Mouse (Mus musculus) testis, adult 2 months (tissue): ENCODE measurements around the gene Prkci. TPM values are rescaled to one million over a fixed set of nuclear protein-coding genes. Genes with fewer than 3 reads are reported as not detected.

Experiments
- H3K27ac ChIP-seq: fragments of 200-500 bp; 2 replicates; pipeline ENCODE4 v1.5.1; 2012; ENCODE audit warnings: low read depth, low read length; ENCODE audit not compliant: control insufficient read depth, insufficient read depth
- H3K27me3 ChIP-seq: fragments of 200-500 bp; 2 replicates; pipeline ENCODE4 v1.6.1; 2012; ENCODE audit warnings: mild to moderate bottlenecking, low read length, moderate library complexity; ENCODE audit not compliant: control insufficient read depth, insufficient read depth
- H3K36me3 ChIP-seq: fragments of 200-500 bp; 2 replicates; pipeline ENCODE4 v1.6.1; 2012; ENCODE audit warnings: mild to moderate bottlenecking, low read length; ENCODE audit not compliant: control insufficient read depth, insufficient read depth
- H3K4me1 ChIP-seq: fragments of 200-500 bp; 2 replicates; pipeline ENCODE4 v1.6.1; 2012; ENCODE audit warnings: low read length; ENCODE audit not compliant: control insufficient read depth, insufficient read depth
- H3K4me3 ChIP-seq: fragments of 200-500 bp; 2 replicates; pipeline ENCODE4 v1.5.1; 2012; ENCODE audit warnings: low read depth, mild to moderate bottlenecking, low read length, moderate library complexity, mixed read lengths; ENCODE audit not compliant: control insufficient read depth
- CTCF ChIP-seq: fragments of 200-500 bp; IDR thresholded peaks from 2 replicates; pipeline ENCODE4 v1.5.1; 2012; ENCODE audit warnings: low read depth, mild to moderate bottlenecking, inconsistent platforms, low read length, moderate library complexity; ENCODE audit not compliant: control insufficient read depth, insufficient read depth, insufficient replicate concordance
- POLR2A ChIP-seq: fragments of 200-500 bp; IDR thresholded peaks from 2 replicates; pipeline ENCODE4 v1.6.1; 2012; ENCODE audit warnings: low read depth, mild to moderate bottlenecking, inconsistent platforms, low read length, moderate library complexity; ENCODE audit not compliant: control insufficient read depth
- polyA plus RNA-seq: library from polyadenylated mRNA; depleted of rRNA; stranded (reverse); fragments of >200 nt; gene quantifications from 2 replicates; pipeline ENCODE4 v1.2.3, GENCODE M21; 2012

Gene Prkci
- polyA plus RNA-seq, 1 experiment: 8.5 TPM

- Histone ChIP-seq H3K27ac (peak overlapping the region; percentile 78), H3K27me3 (no peaks in the 10 kb centered on the region), H3K4me3 (peak overlapping the region; percentile 73), H3K4me1 (peaks cover 11% of the 10 kb centered on the region), H3K36me3 (no peaks in the 10 kb centered on the region)
- no peak for TF ChIP-seq CTCF
- peak; percentile 31; the same call in 1 of the 2 replicates for TF ChIP-seq POLR2A
Observed at GRCm38 (mm10) chr3:31093627-31094351, 98.2 kb downstream of the Prkci start.

GRCm38 (mm10) chr3:31094531-31095178 is 99.1 kb downstream of the Prkci start, which contains the start of gene Skil:
Gene Skil (plus strand): TSS chr3:31095058.
- no peaks in the 10 kb centered on the region for H3K27me3 ChIP-seq
- H3K27ac ChIP-seq: peak within 1 kb of the TSS; percentile 81
- H3K36me3 ChIP-seq: no peaks in the 10 kb centered on the region
- peak; percentile 63; the same call in 1 of the 2 replicates for TF ChIP-seq POLR2A
- no peak for TF ChIP-seq CTCF
- peak within 1 kb of the TSS; percentile 96 for H3K4me3 ChIP-seq
- H3K4me1 ChIP-seq: peaks cover 11% of the 10 kb centered on the region

- Histone ChIP-seq H3K4me1 (peaks cover 11% of the 10 kb centered on the region), H3K36me3 (no peaks in the 10 kb centered on the region), H3K27me3 (no peaks in the 10 kb centered on the region), H3K4me3 (peak overlapping the region; percentile 96), H3K27ac (peak overlapping the region; percentile 81)
- TF ChIP-seq CTCF: no peak
- no peak for TF ChIP-seq POLR2A
Observed at GRCm38 (mm10) chr3:31095179-31095490, 99.6 kb downstream of the Prkci start.

GRCm38 (mm10) chr3:31095491-31096154 is 100.1 kb downstream of the Prkci start:
- Histone ChIP-seq H3K4me3 (peak overlapping the region; percentile 96), H3K27me3 (no peaks in the 10 kb centered on the region), H3K4me1 (peaks cover 11% of the 10 kb centered on the region), H3K27ac (peak overlapping the region; percentile 61; the same call in 1 of the 2 replicates), H3K36me3 (no peaks in the 10 kb centered on the region)
- TF ChIP-seq POLR2A (no peak), CTCF (no peak)

GRCm38 (mm10) chr3:31096155-31097101 is 100.9 kb downstream of the Prkci start:
- Histone ChIP-seq H3K4me3 (peak overlapping the region; percentile 96), H3K27me3 (no peaks in the 10 kb centered on the region), H3K4me1 (peaks cover 11% of the 10 kb centered on the region), H3K27ac (peak overlapping the region; percentile 61; the same call in 1 of the 2 replicates), H3K36me3 (no peaks in the 10 kb centered on the region)
- no peak for TF ChIP-seq POLR2A
- no peak for TF ChIP-seq CTCF

GRCm38 (mm10) chr3:31097102-31097720 is 101.7 kb downstream of the Prkci start:
- H3K4me1 ChIP-seq: peaks cover 11% of the 10 kb centered on the region
- H3K27me3 ChIP-seq: no peaks in the 10 kb centered on the region
- no peaks in the 10 kb centered on the region for H3K36me3 ChIP-seq

GRCm38 (mm10) chr3:31097976-31098375 is 102.4 kb downstream of the Prkci start:
- Histone ChIP-seq H3K36me3 (no peaks in the 10 kb centered on the region), H3K4me3 (no peak overlapping the region), H3K27ac (no peak overlapping the region), H3K27me3 (no peaks in the 10 kb centered on the region), H3K4me1 (peaks cover 10% of the 10 kb centered on the region)
- TF ChIP-seq CTCF: no peak
- no peak for TF ChIP-seq POLR2A

More at GRCm38 (mm10) chr3:31097102-31097720, 101.7 kb downstream of the Prkci start:
- no peak for TF ChIP-seq CTCF
- no peak for TF ChIP-seq POLR2A
- Histone ChIP-seq H3K4me3 (no peak overlapping the region), H3K27ac (no peak overlapping the region; the same call in 1 of the 2 replicates)
